Mouse (Mus musculus) C3H10T1/2 (cell line): ENCODE data around the gene Rragb. TPM values are rescaled to one million over a fixed set of nuclear protein-coding genes. Genes with fewer than 3 reads are reported as not detected.

ENCODE experiments used
- polyA plus RNA-seq, 2 experiments: library from polyadenylated mRNA; unstranded; fragments of >200 nt; fragmentation: generic; extraction: Trizol; gene quantifications; one replicate each; pipeline ENCODE4 v1.2.1; 2012; ENCODE audit warnings: missing spikeins in 2 of 2

Rragb gene
- polyA plus RNA-seq, result 1 to 10 TPM in 1 of 2 experiments, under 1 TPM in 1; 0.95 to 6.5 TPM

DNA sequence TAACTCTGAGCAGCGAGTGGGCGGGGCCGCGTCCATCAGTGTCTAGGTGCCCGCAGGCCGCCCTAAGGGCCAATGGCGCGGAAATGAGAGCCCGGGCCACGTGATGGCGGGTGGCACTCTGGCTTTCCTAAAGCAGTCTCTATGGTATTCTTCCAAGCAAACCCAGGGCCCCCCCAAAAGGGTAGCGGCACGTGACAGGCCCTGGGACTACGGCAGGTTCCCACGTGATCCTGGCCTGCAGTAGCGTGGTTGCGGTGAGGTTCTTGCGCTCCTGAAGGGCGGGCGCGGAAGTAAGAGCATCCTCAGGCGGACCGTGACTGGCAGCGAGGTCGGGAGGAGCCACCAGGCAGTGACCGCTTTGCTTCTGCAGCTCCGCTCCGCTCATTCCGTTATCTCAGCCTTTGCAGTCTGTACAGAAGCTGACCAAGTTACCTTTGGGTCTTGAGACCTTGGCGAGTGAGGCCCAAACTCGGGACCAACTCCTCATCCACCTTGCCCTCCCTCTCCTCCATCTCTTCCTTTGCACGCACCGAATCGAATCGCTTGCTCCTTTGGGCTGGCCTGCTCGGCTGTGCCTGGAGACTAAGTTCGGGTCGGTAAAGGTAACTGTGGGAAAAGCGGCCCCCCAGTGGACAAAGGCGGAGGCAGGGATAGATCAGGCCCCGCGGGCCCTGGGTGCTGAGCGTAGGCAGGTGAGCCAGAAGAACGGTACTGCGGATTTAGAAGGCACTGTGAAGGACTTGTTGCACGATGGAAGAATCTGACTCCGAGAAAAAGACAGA is at the start of gene Rragb:
TSS of gene Rragb (plus strand) at position 248 of the 782 bp plus-strand sequence.

GRCm38 (mm10) chrX:153118486-153118885 is 21.3 kb upstream of the Rragb start, which contains the start of gene Foxr2:
Gene Foxr2, plus strand, starts transcription at chrX:153118786.

Other genes starting within 250 kb of the Rragb start
- gene Usp51, start 133.5 kb upstream of the Rragb start, polyA plus RNA-seq, result not detected
- under 1 TPM in 1 of 2 experiments, not detected in 1; 0.27 TPM for gene Mageh1, start 102.4 kb upstream of the Rragb start, polyA plus RNA-seq
- gene Foxr2, start 21.2 kb upstream of the Rragb start, polyA plus RNA-seq, result not detected
- under 1 TPM; 0.05 to 0.48 TPM for gene Klf8, start 97.5 kb downstream of the Rragb start, polyA plus RNA-seq